Mouse (Mus musculus) cerebellum, adult 11-12 months (tissue): Measurements from ENCODE around the gene Cic.
"Not testable (repeated sequence)": the region's sequence is repeated elsewhere in the genome, so short reads cannot be mapped to it uniquely, and the experiment has no call there.

Experiments
- DNase-seq: peaks from one replicate; pipeline ENCODE4 v3.0.0; 2022

The Cic gene

GRCm38 (mm10) chr7:25244562-25245369 is 22.7 kb upstream of the Cic start:
- DNase-seq, result no peak

GRCm38 (mm10) chr7:25246079-25246758 is 21.3 kb upstream of the Cic start:
- no peak for DNase-seq

GRCm38 (mm10) chr7:25246759-25247137 is 20.8 kb upstream of the Cic start:
- DNase-seq, result no peak

- no peak for DNase-seq
Measured at GRCm38 (mm10) chr7:25247498-25247897, 20.0 kb upstream of the Cic start.

- peak; percentile 79 for DNase-seq
Measured at GRCm38 (mm10) chr7:25248018-25248647, 19.4 kb upstream of the Cic start.

- peak; percentile 78 for DNase-seq
Measured at GRCm38 (mm10) chr7:25248846-25249313, 18.6 kb upstream of the Cic start.

GRCm38 (mm10) chr7:25249314-25250140 is 18.0 kb upstream of the Cic start:
- peak; percentile 79 for DNase-seq

- peak; percentile 91 for DNase-seq
Measured at GRCm38 (mm10) chr7:25250141-25250972, 17.1 kb upstream of the Cic start, which contains the start of gene Erf. TSS of gene Erf (minus strand) at chr7:25250761.

- DNase-seq, result peak; percentile 76
Measured at GRCm38 (mm10) chr7:25251071-25251791, 16.3 kb upstream of the Cic start.

- no peak for DNase-seq
Measured at GRCm38 (mm10) chr7:25251822-25252221, 15.7 kb upstream of the Cic start.

- DNase-seq, result no peak
Measured at GRCm38 (mm10) chr7:25261896-25262295, 5.6 kb upstream of the Cic start.

GRCm38 (mm10) chr7:25263968-25264870 is 3.3 kb upstream of the Cic start:
- DNase-seq, result no peak

GRCm38 (mm10) chr7:25265743-25266142 is 1.8 kb upstream of the Cic start:
- DNase-seq, result not testable (repeated sequence)

GRCm38 (mm10) chr7:25266180-25266962 is 1.1 kb upstream of the Cic start:
- DNase-seq, result peak; percentile 62

GRCm38 (mm10) chr7:25267751-25268463 is 403 bp downstream of the Cic start:
- peak; percentile 100 for DNase-seq

GRCm38 (mm10) chr7:25268588-25268987 is 1.1 kb downstream of the Cic start:
- no peak for DNase-seq

- peak; percentile 64 for DNase-seq
Measured at GRCm38 (mm10) chr7:25269029-25269428, 1.5 kb downstream of the Cic start.

GRCm38 (mm10) chr7:25269545-25270271 is 2.2 kb downstream of the Cic start:
- DNase-seq, result peak; percentile 71
